ENCODE assay signal across 9 mouse cellular contexts in genomic region chr3:98046305-98046704, GRCm38 (mm10). TPM values are rescaled to one million over a fixed set of nuclear protein-coding genes. Genes with fewer than 3 reads are reported as not detected.
A peak's percentile ranks its signal among the peaks of the same experiment; 100 is the strongest.
DNase-seq lines count a peak whose midpoint lies in the region; ATAC-seq lines count a peak whose summit lies in the region.
"Had no signal": no experiment of that assay in that cellular context is flagged by ENCODE, and none has a peak within 500 bp of the region (broad histone marks: within the 10 kb centered on the region; RNA-seq: fewer than 3 reads in every experiment).

No protein-coding gene starts in this region.

- 0 out of 2 replicates have a peak, but pooled peaks cover 6% of the 10 kb centered on the region for H3K36me3 ChIP-seq in embryonic facial prominence, embryonic 14.5 days (ENCODE audit: control insufficient read depth, insufficient read depth, low read length)
- H3K36me3 ChIP-seq in limb, embryonic 15.5 days: peaks cover 2% of the 10 kb centered on the region; the same call in 1 of the 2 replicates
- H3K36me3 ChIP-seq in neural tube, embryonic 15.5 days: no peaks in the 10 kb centered on the region
- no peaks in the 10 kb centered on the region for H3K36me3 ChIP-seq in forebrain, embryonic 12.5 days (replicated peaks)
- H3K36me3 ChIP-seq: midbrain, embryonic 12.5 days had no signal

- H3K27me3 ChIP-seq in embryonic facial prominence, embryonic 14.5 days (replicated peaks; ENCODE audit: control insufficient read depth, insufficient read depth, low read length): no peaks in the 10 kb centered on the region
- no peaks in the 10 kb centered on the region for H3K27me3 ChIP-seq in limb, embryonic 15.5 days
- no peaks in the 10 kb centered on the region for H3K27me3 ChIP-seq in neural tube, embryonic 15.5 days (replicated peaks)
- no peaks in the 10 kb centered on the region for H3K27me3 ChIP-seq in forebrain, embryonic 12.5 days
- H3K27me3 ChIP-seq: midbrain, embryonic 12.5 days had no signal

- no peaks in the 10 kb centered on the region for H3K9me3 ChIP-seq in embryonic facial prominence, embryonic 14.5 days (ENCODE audit: control insufficient read depth, low read length)
- no peaks in the 10 kb centered on the region for H3K9me3 ChIP-seq in limb, embryonic 15.5 days
- no peaks in the 10 kb centered on the region for H3K9me3 ChIP-seq in neural tube, embryonic 15.5 days (replicated peaks)
- no peaks in the 10 kb centered on the region for H3K9me3 ChIP-seq in forebrain, embryonic 12.5 days

- no peak overlapping the region for H3K27ac ChIP-seq in embryonic facial prominence, embryonic 14.5 days (replicated peaks; ENCODE audit: low read depth, low read length)
- 0 out of 2 replicates have a peak overlapping the region, but pooled peaks have one; percentile 18 for H3K27ac ChIP-seq in limb, embryonic 15.5 days
- H3K27ac ChIP-seq in neural tube, embryonic 15.5 days (replicated peaks): peak overlapping the region; percentile 19; the same call in 1 of the 2 replicates
- no peak overlapping the region for H3K27ac ChIP-seq in forebrain, embryonic 12.5 days
- H3K27ac ChIP-seq: midbrain, embryonic 12.5 days had no signal

- 60% methylated on average over 8 of the region's 8 CpGs for WGBS in embryonic facial prominence, embryonic 14.5 days
- WGBS in limb, embryonic 15.5 days: 58% methylated on average over 8 of the region's 8 CpGs
- WGBS in neural tube, embryonic 15.5 days: 63% methylated on average over 8 of the region's 8 CpGs
- 80% methylated on average over 8 of the region's 8 CpGs for WGBS in forebrain, embryonic 12.5 days

- no peak overlapping the region for H3K4me3 ChIP-seq in embryonic facial prominence, embryonic 14.5 days (ENCODE audit: low read depth, low read length)
- H3K4me3 ChIP-seq in limb, embryonic 15.5 days: no peak overlapping the region
- H3K4me3 ChIP-seq in neural tube, embryonic 15.5 days (replicated peaks): no peak overlapping the region
- H3K4me3 ChIP-seq in forebrain, embryonic 12.5 days (replicated peaks): no peak overlapping the region
- H3K4me3 ChIP-seq: midbrain, embryonic 12.5 days had no signal

- DNase-seq in layer of hippocampus, adult 11-12 months (ENCODE audit: low spot score): peak; percentile 49
- no peak for DNase-seq in layer of hippocampus, adult 18-20 months (ENCODE audit: low spot score in 2 of 2)
- DNase-seq in embryonic facial prominence, embryonic 14.5 days (ENCODE audit: low spot score): no peak
- no peak for DNase-seq in frontal cortex, postnatal 14 days (ENCODE audit: low spot score in 2 of 2)
- DNase-seq in adrenal gland, postnatal 10 days: no peak

- no peak overlapping the region for H3K9ac ChIP-seq in embryonic facial prominence, embryonic 14.5 days (ENCODE audit: low read depth, low read length)
- no peak overlapping the region for H3K9ac ChIP-seq in limb, embryonic 15.5 days
- H3K9ac ChIP-seq in neural tube, embryonic 15.5 days (replicated peaks): no peak overlapping the region
- H3K9ac ChIP-seq in forebrain, embryonic 12.5 days: no peak overlapping the region
- H3K9ac ChIP-seq: midbrain, embryonic 12.5 days had no signal

- H3K4me1 ChIP-seq in embryonic facial prominence, embryonic 14.5 days (ENCODE audit: control insufficient read depth, insufficient read depth, low read length): peaks cover 50% of the 10 kb centered on the region
- H3K4me1 ChIP-seq in limb, embryonic 15.5 days: peaks cover 54% of the 10 kb centered on the region
- peaks cover 47% of the 10 kb centered on the region for H3K4me1 ChIP-seq in neural tube, embryonic 15.5 days
- H3K4me1 ChIP-seq in forebrain, embryonic 12.5 days: peaks cover 72% of the 10 kb centered on the region

- peak; percentile 13; the same call in 1 of the 2 replicates for ATAC-seq in embryonic facial prominence, embryonic 14.5 days (ENCODE audit: low read depth)
- no peak for ATAC-seq in limb, embryonic 15.5 days (ENCODE audit: insufficient number of reproducible peaks, low FRiP score, low TSS enrichment, low read depth)
- peak; percentile 45 for ATAC-seq in neural tube, embryonic 15.5 days (ENCODE audit: low FRiP score)
- ATAC-seq in forebrain, embryonic 12.5 days (ENCODE audit: low FRiP score): no peak

- no peak overlapping the region for H3K4me2 ChIP-seq in embryonic facial prominence, embryonic 14.5 days (ENCODE audit: low read depth, low read length)
- H3K4me2 ChIP-seq in limb, embryonic 15.5 days: no peak overlapping the region
- H3K4me2 ChIP-seq in neural tube, embryonic 15.5 days: no peak overlapping the region
- no peak overlapping the region for H3K4me2 ChIP-seq in forebrain, embryonic 12.5 days
- H3K4me2 ChIP-seq: midbrain, embryonic 12.5 days had no signal

RNA-seq across cellular contexts. Expression of gene Notch2, which starts 33.0 kb away (rescaled TPM):
- total RNA-seq in layer of hippocampus, adult 18-20 months (2021): 10 to 100 TPM; 21.4 to 22.8 TPM
- 35.6 and 39.3 TPM in 2 replicates for polyA plus RNA-seq in embryonic facial prominence, embryonic 14.5 days (2014; fragmentation: Nextera tagmentation; extraction: Ambion mirVana)
- polyA plus RNA-seq in limb, embryonic 15.5 days (2015; fragmentation: Nextera tagmentation; extraction: Ambion mirVana): 35.8 and 40.8 TPM in 2 replicates
- 9.0 and 11.3 TPM in 2 replicates for polyA plus RNA-seq in neural tube, embryonic 15.5 days (2015; fragmentation: Nextera tagmentation; extraction: Ambion mirVana)
- polyA plus RNA-seq in forebrain, embryonic 12.5 days (2016; fragmentation: Nextera tagmentation; extraction: Ambion mirVana): 27.6 and 29.0 TPM in 2 replicates
- total RNA-seq in adrenal gland, postnatal 10 days (2021): 10 to 100 TPM; 37.0 to 48.5 TPM

Comparison
In these comparisons a context has a peak if more than half of its experiments do, and no peak if none do; other contexts are left out.
1. ATAC-seq: peak in embryonic facial prominence, embryonic 14.5 days (single experiment) and neural tube, embryonic 15.5 days (single experiment); none in limb, embryonic 15.5 days (single experiment) and forebrain, embryonic 12.5 days (single experiment).
2. H3K27ac ChIP-seq: peak in limb, embryonic 15.5 days (single experiment) and neural tube, embryonic 15.5 days (single experiment); none in embryonic facial prominence, embryonic 14.5 days (single experiment) and forebrain, embryonic 12.5 days (single experiment).